Mouse (Mus musculus) monocyte, adult 5-6 weeks (primary cell): ENCODE data around the gene Taf1c. TPM values are rescaled to one million over a fixed set of nuclear protein-coding genes. Genes with fewer than 3 reads are reported as not detected.

Source experiments
- ATAC-seq: fragments of 153-309, 156-312 bp; replicated peaks from 2 replicates; pipeline ENCODE4 v1.8.0; 2017; ENCODE audit warnings: mild to moderate bottlenecking; ENCODE audit not compliant: low TSS enrichment, insufficient number of reproducible peaks, severe bottlenecking, poor library complexity, low FRiP score
- total RNA-seq: library from RNA; stranded (forward); fragments of 200-1000, 200-491, 200-594 nt; gene quantifications from 3 replicates; pipeline ENCODE4 v1.2.3, GENCODE M21; 2017

Taf1c gene
- total RNA-seq, 1 experiment from 2014 or later = 4.6 TPM

DNA sequence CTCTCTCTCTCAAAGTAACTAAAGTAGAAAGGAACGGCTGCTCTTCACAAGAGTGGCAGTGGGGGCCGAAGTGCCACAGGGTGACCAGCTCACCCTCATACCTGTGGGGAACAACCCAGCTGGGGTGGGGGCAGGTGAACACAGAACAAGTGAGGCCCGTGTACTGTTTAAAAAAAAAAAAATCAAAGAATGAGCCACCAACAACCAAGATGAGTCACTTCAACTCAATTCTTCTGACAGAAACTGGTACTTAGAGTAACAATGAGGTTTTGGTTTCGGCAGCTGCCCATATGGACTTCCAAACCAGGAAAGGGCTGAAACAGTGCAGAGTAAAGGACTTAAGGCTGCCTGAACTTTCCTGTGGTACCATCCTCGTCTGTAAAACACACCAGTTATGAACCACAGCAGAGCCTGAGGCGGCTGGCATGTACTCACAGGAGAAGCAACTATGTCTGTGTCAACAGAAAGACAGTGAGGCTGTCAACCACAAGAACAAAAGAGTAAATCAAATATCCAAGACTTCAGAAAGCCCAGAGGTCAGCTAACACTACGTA lies 56.4 kb downstream of the Taf1c start:
- ATAC-seq = no peak

Other genes starting within 250 kb of the Taf1c start
- 8.7 to 15.0 TPM (median 10.3 TPM) in 3 replicates for gene Mlycd, start 210.3 kb downstream of the Taf1c start, total RNA-seq
- gene Osgin1, start 171.1 kb downstream of the Taf1c start, total RNA-seq = 6.2 to 9.9 TPM (median 7.8 TPM) in 3 replicates
- not detected in 3 replicates for gene Necab2, start 158.5 kb downstream of the Taf1c start, total RNA-seq
- not detected in 3 replicates for gene Slc38a8, start 103.5 kb downstream of the Taf1c start, total RNA-seq
- gene Mbtps1, start 46.5 kb downstream of the Taf1c start, total RNA-seq = 25.1 to 55.3 TPM (median 48.6 TPM) in 3 replicates
- gene Hsdl1, start 30.0 kb downstream of the Taf1c start, total RNA-seq = 25.5 to 34.2 TPM (median 27.4 TPM) in 3 replicates
- 1.3 TPM in 1 of 3 replicates, not detected in the others for gene Dnaaf1, start 30.0 kb downstream of the Taf1c start, total RNA-seq
- gene Adad2, start 7.5 kb upstream of the Taf1c start, total RNA-seq = not detected in 3 replicates
- gene Kcng4, start 30.5 kb upstream of the Taf1c start, total RNA-seq = not detected in 3 replicates
- not detected in 3 replicates for gene Wfdc1, start 61.1 kb upstream of the Taf1c start, total RNA-seq
- gene Atp2c2, start 94.8 kb upstream of the Taf1c start, total RNA-seq = not detected in 3 replicates
- gene Tldc1, start 173.2 kb upstream of the Taf1c start, total RNA-seq = 2.2 to 8.0 TPM (median 3.8 TPM) in 3 replicates
- 289 to 324 TPM (median 310 TPM) in 3 replicates for gene Cotl1, start 235.3 kb upstream of the Taf1c start, total RNA-seq